Mouse (Mus musculus): Measurements from ENCODE around the gene Runx1. TPM values are rescaled to one million over a fixed set of nuclear protein-coding genes. Genes with fewer than 3 reads are reported as not detected.

Runx1 gene
- total RNA-seq, 2 experiments from 2014 or later, result 3.0 to 3.3 TPM

DNA sequence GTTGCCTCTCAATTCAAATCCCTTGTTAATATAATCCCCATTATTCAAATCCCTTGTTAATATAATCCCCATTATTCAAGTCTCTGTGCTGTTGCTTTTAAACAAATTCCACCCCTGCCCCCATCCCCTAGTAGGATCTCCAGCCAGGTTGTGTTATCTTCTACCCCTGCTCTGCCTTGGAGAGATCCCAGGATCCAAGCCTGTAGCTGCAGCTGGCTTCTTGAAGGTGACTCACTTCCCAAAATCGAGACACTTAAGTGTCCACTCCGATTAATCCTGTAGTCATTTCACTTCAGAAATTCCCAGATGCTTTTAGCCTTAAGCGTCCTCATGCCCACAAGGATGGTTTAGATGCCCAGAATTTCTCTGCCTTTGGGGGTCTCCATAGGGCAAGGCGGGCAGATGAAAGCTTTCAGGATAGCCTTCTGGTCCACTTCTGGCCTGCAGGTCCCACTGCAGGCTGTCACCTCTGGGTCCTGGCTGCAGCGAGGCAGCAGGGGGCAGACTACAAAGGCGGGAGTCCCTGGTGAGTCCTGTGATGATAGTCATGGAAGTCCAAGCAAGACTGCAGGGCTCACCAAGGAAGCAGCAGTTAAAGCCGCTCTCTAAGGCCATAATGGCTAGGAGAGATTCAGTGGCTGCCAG is 1.8 kb upstream of the Runx1 start:
- no peak for DNase-seq
- intact Hi-C loops (cut with DNase I), result loop anchor here (10.0 kb wide), 2 partner anchors 307 to 627 kb away; no protein-coding TSS in a partner anchor

DNA sequence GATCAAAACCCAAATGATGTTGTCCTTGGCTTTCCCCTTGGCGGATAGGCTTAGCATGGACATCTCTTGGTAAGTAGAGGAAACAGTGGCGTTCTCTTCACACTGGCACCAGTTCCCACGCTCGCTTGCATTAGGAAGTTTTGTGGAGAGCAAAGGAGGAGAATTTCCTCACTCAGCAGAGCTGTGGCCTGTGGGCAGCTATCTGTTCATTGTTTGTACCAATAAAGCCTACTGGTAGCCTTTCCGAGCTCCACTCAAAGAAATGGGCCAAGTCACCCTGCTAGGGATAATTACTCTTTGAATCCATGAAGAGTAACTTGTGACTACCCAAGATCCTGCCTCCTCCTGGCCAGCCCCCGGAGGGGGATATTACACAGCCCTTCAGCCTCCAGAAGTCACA is 734 bp upstream of the Runx1 start:
- DNase-seq, result no peak
- intact Hi-C loops (cut with DNase I), result loop anchor here (10.0 kb wide), 2 partner anchors 308 to 628 kb away; no protein-coding TSS in a partner anchor

DNA sequence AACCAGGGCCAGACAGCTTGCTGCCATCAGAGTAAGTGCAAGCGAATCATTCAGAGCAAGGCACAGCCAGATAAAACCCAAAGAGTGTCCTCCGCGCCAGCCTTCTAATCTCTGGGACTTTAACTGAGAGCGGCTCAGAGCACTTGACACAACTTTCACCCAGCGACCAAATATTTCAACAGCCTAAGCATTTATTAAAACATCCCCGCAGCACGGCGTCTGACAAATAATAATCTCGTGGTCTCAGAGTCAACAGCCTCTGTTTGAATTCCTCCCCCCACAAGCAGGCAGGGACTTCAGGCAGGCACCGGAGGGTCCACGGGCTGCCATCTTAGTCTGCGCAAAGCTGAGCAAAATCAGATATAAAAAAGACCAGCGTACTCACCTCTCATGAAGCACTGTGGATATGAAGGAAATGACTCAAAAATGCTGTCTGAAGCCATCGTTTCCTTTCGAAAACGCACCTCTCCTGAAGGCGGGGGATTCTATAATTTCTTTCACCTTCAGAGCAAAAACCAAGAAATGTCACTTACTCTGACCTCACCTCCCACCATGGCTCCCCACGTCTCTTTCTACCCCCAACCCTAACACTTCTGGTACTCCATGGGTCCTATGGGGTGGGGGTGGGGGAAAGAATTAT is 625 bp downstream of the Runx1 start:
- intact Hi-C loops (cut with DNase I), result loop anchor here (10.0 kb wide), 2 partner anchors 309 to 629 kb away; no protein-coding TSS in a partner anchor
- DNase-seq, result no peak

DNA sequence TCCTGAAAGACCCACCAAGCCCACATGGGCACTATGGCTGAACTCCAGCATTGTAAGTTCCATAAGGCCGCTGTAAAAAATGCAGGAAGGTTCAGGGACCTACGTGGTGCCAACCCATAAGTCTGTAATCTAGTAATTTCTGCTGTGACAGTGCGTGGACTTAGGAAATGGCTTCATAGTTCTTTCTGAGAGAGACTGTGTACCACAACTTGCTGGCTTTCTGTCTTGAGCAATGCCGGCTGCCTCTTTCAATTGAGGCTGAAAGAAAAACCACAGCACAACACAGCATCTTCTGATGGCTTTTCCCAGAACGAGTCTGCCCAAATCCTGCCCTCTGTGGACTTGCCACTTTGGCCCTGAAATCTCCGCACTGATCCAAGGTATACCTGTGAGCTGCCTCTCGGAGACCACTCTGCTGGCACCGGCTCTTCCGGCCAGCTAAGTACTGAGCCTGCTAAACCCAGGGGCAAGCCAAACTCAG is 1.2 kb downstream of the Runx1 start:
- intact Hi-C loops (cut with DNase I), result loop anchor here (10.0 kb wide), 2 partner anchors 310 to 630 kb away; no protein-coding TSS in a partner anchor
- no peak for DNase-seq

DNA sequence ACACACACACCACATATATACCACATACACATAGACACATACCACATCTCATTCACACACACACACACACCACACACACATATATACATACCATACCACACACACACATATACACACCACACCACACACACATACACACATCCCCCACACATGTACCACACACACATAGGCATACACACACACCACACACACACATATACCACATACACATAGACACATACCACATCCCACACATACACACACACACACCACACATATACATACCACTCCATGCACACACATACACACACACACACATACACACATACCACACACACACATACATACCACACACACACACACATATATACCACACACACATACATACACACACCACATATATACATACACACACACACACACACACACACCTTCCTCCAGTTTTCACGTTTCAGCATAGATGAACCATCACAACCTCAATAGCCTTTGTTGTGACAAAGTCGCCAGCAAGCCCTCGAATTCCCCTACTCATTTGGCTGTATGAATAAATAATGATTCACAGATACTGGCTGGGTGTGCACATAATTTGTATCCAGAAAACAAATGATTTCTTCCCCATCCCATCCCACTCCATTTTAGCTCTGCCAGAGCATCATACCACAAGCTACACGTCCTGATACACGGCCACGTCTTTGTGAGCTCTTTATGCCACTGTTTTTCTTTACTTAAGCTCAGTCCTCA is 1.8 kb downstream of the Runx1 start:
- no peak for DNase-seq
- intact Hi-C loops (cut with DNase I), result loop anchor here (10.0 kb wide), 2 partner anchors 311 to 631 kb away; no protein-coding TSS in a partner anchor

DNA sequence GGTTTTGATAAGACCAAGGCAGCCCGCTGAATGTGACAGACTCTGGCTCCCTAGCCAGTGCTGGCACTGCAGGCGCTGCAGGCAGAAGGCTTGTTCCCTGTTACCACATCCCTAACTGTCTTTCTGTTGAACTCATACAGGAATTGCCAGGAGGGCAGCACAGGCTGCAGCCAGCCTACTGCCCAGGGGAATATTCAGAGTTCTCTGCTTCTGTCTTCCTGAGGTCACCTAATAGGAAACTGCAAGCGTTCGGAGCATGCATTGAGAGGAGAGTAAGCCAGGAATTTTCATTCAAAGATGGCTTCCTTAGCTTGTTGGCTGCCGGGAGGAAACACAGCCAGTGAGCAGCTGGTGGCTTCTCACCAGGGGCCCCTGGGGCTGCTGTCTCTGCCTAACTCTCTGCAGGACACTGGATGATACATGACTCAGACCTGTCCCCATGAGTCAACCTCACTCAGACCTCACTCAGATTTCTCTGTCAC is 2.5 kb downstream of the Runx1 start:
- no peak for DNase-seq
- intact Hi-C loops (cut with DNase I), result loop anchor here (10.0 kb wide), 2 partner anchors 311 to 631 kb away; no protein-coding TSS in a partner anchor

DNA sequence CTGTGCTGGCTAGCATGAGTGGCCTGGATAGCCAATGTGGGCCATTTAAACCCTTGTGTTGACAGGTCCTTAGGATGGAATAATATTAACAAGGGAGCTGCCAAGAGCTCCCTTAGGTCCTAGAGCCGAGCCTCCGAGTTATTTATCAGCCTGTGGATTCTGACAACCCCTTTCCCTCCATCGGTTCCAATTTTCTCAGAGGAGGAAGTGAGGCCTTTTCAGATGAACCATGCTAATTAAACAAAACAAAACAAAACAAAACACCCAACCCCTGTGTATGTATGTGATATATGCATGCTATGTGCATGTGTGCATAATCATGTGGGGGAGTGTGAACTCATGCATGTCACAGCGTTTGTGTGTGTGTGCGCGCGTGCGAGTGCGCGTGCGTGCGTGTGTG is 3.3 kb downstream of the Runx1 start:
- intact Hi-C loops (cut with DNase I), result loop anchor here (10.0 kb wide), 2 partner anchors 312 to 632 kb away; no protein-coding TSS in a partner anchor
- no peak for DNase-seq

DNA sequence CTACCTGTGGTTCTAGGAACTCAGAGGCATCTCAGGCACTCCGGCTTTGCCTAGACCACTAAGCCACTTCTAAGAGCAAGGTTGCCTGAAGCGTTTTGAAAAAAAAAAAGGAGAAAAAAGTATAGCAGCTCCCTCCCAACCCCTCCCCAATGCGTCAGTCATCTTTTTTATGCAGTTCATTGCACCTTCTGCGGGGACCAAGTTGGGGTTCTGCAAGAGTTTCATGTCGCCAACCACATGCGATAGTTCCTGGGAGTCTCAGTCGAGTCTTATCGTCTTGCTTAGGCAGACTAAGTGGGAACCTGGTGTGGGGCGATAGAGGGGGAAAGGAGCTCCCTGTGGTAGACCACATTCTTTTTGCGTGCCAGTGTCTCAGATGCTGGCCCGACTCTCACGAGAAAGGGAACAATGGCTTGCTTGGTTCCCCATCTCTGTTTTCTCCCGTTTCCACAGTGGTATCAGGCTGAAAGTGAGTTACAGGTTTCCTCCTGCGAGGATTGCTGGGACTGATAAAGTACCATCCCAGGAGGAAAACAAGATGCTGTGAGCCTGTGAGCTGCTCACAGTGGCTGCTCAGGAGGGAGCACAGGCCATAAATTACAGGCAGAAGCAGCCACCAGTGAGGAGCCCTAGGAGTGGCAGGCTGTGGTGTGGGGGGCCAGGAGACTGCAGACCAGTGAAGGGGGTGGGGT is 3.9 kb downstream of the Runx1 start:
- intact Hi-C loops (cut with DNase I), result loop anchor here (10.0 kb wide), 2 partner anchors 313 to 633 kb away; no protein-coding TSS in a partner anchor
- DNase-seq, result no peak

DNA sequence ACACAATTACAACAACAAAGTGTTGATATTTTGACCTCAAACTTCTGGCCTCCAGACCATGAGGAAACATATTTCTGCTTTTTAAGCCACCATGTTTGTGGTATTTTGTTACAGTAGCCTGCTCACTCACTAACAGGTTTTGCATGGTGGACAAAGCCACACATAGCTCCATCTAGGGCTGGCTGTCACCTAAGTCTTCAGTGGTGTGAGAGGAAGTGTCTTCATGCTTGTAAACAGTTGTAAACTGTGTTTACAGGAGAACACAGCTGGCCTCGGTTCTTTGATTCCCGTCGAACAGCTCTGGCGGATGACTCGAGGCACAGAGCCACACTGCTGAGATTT is 4.4 kb downstream of the Runx1 start:
- intact Hi-C loops (cut with DNase I), result loop anchor here (10.0 kb wide), 2 partner anchors 313 to 633 kb away; no protein-coding TSS in a partner anchor
- no peak for DNase-seq

DNA sequence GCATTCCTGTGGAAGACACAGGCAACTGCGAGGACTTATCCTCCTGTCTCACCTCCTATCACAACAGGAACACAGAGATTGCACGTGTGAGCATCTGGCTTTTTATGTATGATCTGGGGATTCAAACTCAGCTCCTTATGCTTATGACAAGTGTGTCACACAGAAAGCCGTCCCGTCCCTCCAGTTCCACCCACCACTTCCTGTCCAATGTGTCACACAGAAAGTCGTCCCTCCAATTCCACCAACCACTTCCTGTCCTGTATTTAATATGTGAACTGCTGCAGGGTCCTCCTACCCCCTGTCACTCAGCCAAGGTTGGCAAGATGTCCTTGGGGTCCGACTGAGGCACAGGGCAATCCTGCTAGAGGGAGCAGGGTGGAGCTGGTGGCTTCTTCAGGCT is 5.5 kb downstream of the Runx1 start:
- intact Hi-C loops (cut with DNase I), result loop anchor here (10.0 kb wide), 2 partner anchors 314 to 634 kb away; no protein-coding TSS in a partner anchor
- no peak for DNase-seq

DNA sequence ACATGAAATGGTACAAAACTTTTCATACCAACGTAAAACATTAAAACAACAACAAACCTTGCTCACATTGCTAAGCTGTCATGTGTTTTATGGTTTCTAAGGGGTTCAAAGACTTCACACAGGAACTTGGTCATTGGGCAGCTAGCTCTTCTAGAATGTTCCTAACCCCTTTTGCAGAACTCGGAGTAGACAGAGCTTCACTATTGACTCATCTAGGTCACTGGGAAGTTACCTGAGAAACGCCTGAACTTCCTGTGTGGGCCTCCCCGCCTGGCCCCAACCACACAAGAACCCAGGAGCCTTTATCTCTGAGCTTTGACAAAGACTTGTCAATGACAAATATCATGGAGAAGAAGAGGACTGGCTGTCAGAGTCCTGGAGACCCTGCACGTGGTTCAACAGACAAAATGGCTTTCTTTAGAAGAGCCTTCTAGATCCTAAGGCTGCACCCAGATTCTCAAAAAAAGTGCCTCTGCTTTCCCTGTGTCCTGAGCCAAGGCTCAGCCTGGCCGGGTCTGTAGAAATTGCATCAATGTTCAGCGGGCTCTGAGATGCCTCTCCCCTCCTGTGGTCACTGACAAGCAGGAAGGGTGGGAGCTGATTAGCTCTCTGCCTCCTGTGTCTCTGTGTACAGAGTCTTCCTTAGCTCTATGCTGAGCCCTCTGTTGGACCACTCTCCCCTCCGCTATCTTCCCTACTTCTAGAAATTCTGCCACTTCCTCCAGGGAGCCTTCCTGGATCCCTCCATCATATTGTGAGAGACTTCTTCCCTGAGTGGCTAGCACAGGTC is 7.3 kb downstream of the Runx1 start:
- DNase-seq, result no peak
- intact Hi-C loops (cut with DNase I), result no loop called here

DNA sequence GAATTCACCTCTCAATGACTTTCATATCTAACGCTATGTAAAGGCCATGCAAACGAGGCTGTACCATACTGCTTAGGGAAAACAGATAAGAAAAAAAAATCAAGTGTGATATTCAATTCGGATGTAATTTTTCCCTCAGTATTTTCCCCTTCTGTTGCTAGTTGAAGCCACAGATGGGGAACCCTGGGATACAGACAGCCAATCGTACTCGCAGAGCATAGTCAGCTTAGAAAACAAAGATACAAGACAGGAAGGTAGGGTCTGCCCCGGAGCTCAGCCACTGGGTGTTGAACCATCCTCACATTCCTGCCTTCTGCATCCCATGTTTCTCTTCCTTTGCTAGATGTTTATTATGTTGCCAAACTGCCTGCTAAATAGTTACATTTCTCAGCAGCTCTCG is 9.9 kb downstream of the Runx1 start:
- intact Hi-C loops (cut with DNase I), result no loop called here
- DNase-seq, result no peak

DNA sequence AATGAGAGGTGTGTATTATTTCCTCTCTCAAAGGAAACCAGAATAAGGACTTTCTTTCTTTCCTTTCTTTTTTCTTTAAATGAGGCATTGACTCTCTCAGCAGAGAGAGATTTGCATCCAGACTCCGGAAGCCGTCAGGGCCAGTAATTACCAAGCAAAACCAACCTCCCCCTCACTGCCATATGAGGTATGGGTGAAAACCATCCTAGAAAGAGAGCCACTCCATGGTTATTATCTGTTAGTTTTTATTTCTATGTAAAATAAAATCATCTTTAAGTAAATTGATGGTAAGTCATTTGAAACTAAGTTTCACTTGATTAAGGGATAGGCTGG is 10.8 kb downstream of the Runx1 start:
- intact Hi-C loops (cut with DNase I), result no loop called here
- DNase-seq, result no peak

DNA sequence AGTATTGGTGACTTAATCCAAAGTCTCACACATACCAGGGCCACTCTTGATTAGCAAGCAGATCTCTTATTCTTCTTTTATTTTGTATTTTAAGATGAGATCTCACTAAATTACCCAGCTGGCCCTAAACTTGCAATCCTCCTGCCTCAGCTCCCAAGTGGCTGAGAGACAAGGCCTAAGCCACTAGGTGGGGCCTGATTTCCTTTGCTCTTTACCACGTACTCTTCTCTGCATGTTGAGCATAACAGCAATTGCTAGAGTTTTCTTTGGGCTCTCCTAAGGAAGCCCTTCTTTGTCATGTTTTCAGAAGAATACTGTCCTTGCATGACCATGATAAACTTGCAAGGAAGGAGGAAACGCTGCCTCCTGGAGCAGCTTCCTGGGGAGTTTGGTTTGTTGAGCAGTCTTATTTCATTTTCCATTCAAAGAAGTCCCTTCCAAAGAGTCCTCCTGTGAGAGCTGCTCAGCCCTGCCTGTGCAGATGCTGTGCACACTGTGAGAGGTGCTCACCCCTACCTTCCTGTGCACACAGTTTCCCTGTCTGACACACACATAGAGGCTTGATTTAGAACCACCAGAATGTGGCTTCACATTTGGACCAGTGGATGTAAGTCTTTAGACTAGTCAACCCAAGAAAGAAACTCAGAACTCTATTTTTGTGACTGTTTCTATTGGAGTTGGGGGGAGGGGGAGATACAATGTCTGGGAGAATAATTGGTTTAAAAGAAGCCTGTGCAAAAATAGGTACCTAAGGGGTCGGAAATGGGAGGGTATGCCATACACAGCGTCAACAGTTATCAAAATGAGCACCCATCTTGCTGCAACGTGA is 11.4 kb downstream of the Runx1 start:
- intact Hi-C loops (cut with DNase I), result no loop called here

DNA sequence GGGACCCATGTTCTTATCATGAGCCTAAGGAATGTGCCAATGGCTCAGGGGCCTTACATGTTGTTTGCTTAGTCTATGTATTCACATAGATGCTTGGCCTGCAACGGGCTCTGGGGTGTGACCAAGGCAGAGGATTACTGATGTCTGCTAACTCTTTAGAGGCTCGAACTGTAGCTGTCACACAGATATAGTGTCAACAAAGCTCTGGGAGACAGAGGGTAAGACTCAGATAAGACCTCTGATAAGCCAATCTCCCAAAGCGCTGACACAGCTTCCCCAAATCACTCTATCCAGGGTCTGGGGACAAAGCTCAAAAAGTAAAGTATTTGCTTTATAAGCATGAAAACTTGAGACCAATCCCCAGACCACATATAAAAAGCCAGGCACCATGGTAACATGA is 13.5 kb downstream of the Runx1 start:
- DNase-seq, result no peak
- intact Hi-C loops (cut with DNase I), result no loop called here

More for the DNA sequence above, 11.4 kb downstream of the Runx1 start:
- no peak for DNase-seq

DNA sequence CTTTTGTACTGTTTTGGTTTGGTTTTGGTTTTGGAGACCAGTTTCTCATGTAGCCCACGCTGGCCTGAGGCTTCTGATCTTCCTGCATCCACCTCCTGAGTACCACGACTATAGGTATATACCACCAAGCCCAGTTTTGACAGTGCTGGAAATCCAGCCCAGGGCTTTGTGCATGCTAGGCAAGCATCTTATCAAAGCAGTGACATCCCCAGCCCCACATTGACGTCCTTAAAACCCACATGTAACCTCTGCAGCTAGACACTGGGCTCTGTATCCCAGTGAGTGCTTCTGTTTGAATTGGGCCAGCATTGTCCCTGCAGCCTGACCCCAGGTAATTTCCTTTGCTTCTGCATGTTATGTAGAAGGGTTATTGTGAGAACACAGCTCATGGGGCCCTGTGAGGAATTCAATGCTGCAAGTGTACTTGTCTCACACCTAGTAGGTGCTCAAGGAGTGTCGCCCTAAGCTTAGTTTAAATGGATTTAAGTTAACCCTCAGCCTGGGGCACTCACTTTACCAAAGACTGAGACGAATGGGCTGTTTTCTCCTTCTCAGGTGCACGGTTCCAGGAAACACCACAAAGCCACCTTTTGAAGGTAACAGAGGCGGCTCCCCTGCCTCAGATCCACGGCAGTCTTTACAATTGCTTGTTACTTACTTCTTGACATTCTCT is 15.2 kb downstream of the Runx1 start:
- no peak for DNase-seq
- intact Hi-C loops (cut with DNase I), result no loop called here

DNA sequence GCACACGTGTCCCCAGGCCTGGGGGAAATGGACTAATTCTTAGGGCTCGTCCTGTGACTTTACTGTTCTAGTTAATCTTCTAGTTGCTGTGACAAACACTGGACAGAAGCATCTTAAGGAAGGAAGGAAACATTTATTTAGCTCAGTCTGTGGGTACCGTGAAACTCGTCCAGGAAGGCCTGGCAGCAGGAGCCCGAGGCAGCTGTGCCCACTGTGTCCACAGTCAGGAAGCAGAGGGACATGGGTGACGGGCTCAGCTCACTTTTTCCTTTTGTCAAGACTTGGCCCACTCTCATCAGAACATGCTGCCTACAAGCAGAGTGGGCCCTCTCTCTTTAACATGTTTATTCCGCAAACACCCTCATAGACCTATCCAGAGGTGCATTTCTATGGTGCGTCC is 18.2 kb downstream of the Runx1 start:
- intact Hi-C loops (cut with DNase I), result no loop called here
- DNase-seq, result no peak

DNA sequence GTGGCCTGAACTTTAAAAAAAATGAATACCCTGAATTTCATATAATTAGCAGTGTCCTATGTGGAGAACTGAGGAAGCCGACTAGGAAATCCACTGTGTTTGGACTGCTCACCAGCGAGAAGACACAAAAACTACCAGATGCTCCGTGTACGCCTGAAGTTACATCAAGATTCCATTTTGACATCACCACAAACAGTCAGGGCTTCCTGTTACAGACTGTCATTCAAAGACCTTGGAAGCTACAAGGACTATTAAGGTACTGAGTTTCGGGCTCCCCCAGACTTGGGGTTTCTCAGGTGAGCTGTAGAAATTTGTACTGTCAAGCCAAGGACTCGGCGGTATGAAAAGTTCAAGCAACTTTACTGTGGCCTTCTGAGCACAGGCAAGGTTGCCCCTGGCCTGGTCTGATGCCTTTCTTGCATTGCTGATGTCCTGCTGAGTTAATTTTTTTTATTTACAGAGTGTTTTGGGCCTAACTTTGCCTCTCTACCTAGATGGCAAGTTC is 22.8 kb downstream of the Runx1 start:
- DNase-seq, result no peak
- intact Hi-C loops (cut with DNase I), result no loop called here

All from gastrocnemius, postnatal 36 days (tissue).